Mouse (Mus musculus) heart, postnatal 0 days (tissue): Measurements from ENCODE around the gene Tenm2.

Experiments used
- CTCF ChIP-seq: IDR thresholded peaks from 2 replicates; pipeline ENCODE4 v1.5.1; 2016; ENCODE audit warnings: antibody characterized with exemption, control low read depth, low read depth
- EP300 ChIP-seq: IDR thresholded peaks from 2 replicates; pipeline ENCODE4 v1.6.1; 2016; ENCODE audit warnings: antibody characterized with exemption, low read depth

DNA sequence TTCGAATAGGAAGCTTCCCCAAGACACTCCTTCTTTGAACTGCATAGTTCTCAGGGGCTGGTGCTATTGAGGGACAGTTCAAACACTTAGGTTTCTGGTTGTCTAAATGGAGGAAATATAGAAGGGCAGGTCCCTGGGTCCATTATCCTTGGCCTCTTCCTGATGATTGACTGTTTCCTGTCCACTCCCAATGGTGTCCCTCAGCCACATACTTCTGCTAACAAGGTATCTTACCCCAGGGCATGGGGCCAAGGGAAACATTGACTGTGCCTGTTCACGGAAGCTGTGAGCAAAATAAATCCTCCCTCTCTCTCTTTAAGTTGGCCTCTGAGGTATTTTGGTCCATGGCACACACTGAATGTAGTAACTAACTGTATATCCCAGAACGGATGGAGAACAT is 244.9 kb downstream of the Tenm2 start:
- TF ChIP-seq CTCF = no peak
- TF ChIP-seq EP300 = no peak
